Mouse (Mus musculus) kidney, adult 2 months (tissue): Measurements from ENCODE around the gene Dspp.

Source experiments
- CTCF ChIP-seq: fragments of 200-500 bp; conservative IDR thresholded peaks from 2 replicates; pipeline ENCODE4 v1.5.1; 2011; ENCODE audit warnings: low read depth, mild to moderate bottlenecking, control low read depth, low read length, moderate library complexity, mixed read lengths; ENCODE audit not compliant: insufficient read depth, insufficient read length
- POLR2A ChIP-seq: fragments of 200-500 bp; IDR thresholded peaks from one replicate; pipeline ENCODE4 v1.6.1; 2011; ENCODE audit warnings: low read depth, low read length, control low read depth

GRCm38 (mm10) chr5:104126561-104127320, 43.8 kb upstream of the Dspp start:
- TF ChIP-seq CTCF (no peak), POLR2A (no peak)
